Mouse (Mus musculus) E14TG2a.4 (cell line): ENCODE data around the gene Cend1.
A peak's percentile ranks its signal among the peaks of the same experiment; 100 is the strongest.

ENCODE experiments used
- H3K27me3 ChIP-seq: 2 replicates; pipeline ENCODE4 v1.6.1; 2014; ENCODE audit warnings: low read length, control low read depth; ENCODE audit not compliant: insufficient read depth
- H3K36me3 ChIP-seq: 2 replicates; pipeline ENCODE4 v1.6.1; 2014; ENCODE audit warnings: low read length, control low read depth; ENCODE audit not compliant: insufficient read depth
- H3K4me1 ChIP-seq: replicated peaks from 2 replicates; pipeline ENCODE4 v1.6.1; 2014; ENCODE audit warnings: low read depth, low read length, control low read depth
- H3K4me3 ChIP-seq: replicated peaks from 2 replicates; pipeline ENCODE4 v1.5.1; 2014; ENCODE audit warnings: mild to moderate bottlenecking, low read length
- H3K9me3 ChIP-seq: 2 replicates; pipeline ENCODE4 v1.6.1; 2014; ENCODE audit warnings: low read length, control low read depth
- CTCF ChIP-seq: conservative IDR thresholded peaks from 2 replicates; pipeline ENCODE4 v1.5.1; 2014; ENCODE audit warnings: low read length
- NANOG ChIP-seq: IDR thresholded peaks from 2 replicates; pipeline ENCODE4 v1.6.1; 2014; ENCODE audit warnings: borderline replicate concordance, low read length, mixed read lengths
- POU5F1 ChIP-seq: IDR thresholded peaks from 2 replicates; pipeline ENCODE4 v1.6.1; 2014; ENCODE audit warnings: low read length, borderline replicate concordance

The Cend1 gene

GRCm38 (mm10) chr7:141472763-141473162 lies 43.5 kb upstream of the Cend1 start:
- TF ChIP-seq POU5F1 (no peak), NANOG (no peak), CTCF (no peak)
- Histone ChIP-seq H3K36me3 (peaks cover 49% of the 10 kb centered on the region), H3K27me3 (peaks cover 14% of the 10 kb centered on the region), H3K9me3 (no peaks in the 10 kb centered on the region), H3K4me3 (0 out of 2 replicates have a peak overlapping the region, but pooled peaks have one; percentile 96), H3K4me1 (peaks cover 85% of the 10 kb centered on the region)

- Histone ChIP-seq H3K36me3 (peaks cover 49% of the 10 kb centered on the region), H3K9me3 (no peaks in the 10 kb centered on the region), H3K4me1 (peaks cover 84% of the 10 kb centered on the region), H3K27me3 (peaks cover 10% of the 10 kb centered on the region), H3K4me3 (no peak overlapping the region)
- TF ChIP-seq POU5F1 (no peak), NANOG (no peak), CTCF (no peak)
These were observed 42.9 kb upstream of the Cend1 start for GRCm38 (mm10) chr7:141472226-141472625.

- Histone ChIP-seq H3K27me3 (peaks cover 9% of the 10 kb centered on the region), H3K36me3 (peaks cover 49% of the 10 kb centered on the region), H3K9me3 (no peaks in the 10 kb centered on the region), H3K4me1 (peaks cover 83% of the 10 kb centered on the region), H3K4me3 (no peak overlapping the region)
- TF ChIP-seq CTCF (no peak), NANOG (no peak), POU5F1 (no peak)
These were observed 41.9 kb upstream of the Cend1 start for GRCm38 (mm10) chr7:141471236-141471635.

GRCm38 (mm10) chr7:141470637-141470944 lies 41.3 kb upstream of the Cend1 start:
- Histone ChIP-seq H3K9me3 (no peaks in the 10 kb centered on the region), H3K4me1 (peaks cover 83% of the 10 kb centered on the region), H3K27me3 (peaks cover 10% of the 10 kb centered on the region), H3K36me3 (peaks cover 49% of the 10 kb centered on the region), H3K4me3 (peak overlapping the region; percentile 93)
- TF ChIP-seq POU5F1, result no peak
- no peak for TF ChIP-seq NANOG
- TF ChIP-seq CTCF, result no peak

GRCm38 (mm10) chr7:141469901-141470636 lies 40.8 kb upstream of the Cend1 start:
- peaks cover 88% of the 10 kb centered on the region for H3K4me1 ChIP-seq
- H3K4me3 ChIP-seq, result peak overlapping the region; percentile 93
- H3K27me3 ChIP-seq, result peaks cover 14% of the 10 kb centered on the region
- peaks cover 49% of the 10 kb centered on the region for H3K36me3 ChIP-seq
- TF ChIP-seq POU5F1 (no peak), CTCF (no peak)
- H3K9me3 ChIP-seq, result no peaks in the 10 kb centered on the region

- Histone ChIP-seq H3K9me3 (no peaks in the 10 kb centered on the region), H3K4me1 (peaks cover 95% of the 10 kb centered on the region), H3K36me3 (peaks cover 49% of the 10 kb centered on the region), H3K4me3 (peak overlapping the region; percentile 93), H3K27me3 (peaks cover 21% of the 10 kb centered on the region)
- TF ChIP-seq POU5F1 (no peak), NANOG (no peak), CTCF (no peak)
These were observed 40.1 kb upstream of the Cend1 start for GRCm38 (mm10) chr7:141469352-141469751.

GRCm38 (mm10) chr7:141468522-141469211 lies 39.4 kb upstream of the Cend1 start:
- Histone ChIP-seq H3K4me3 (peak overlapping the region; percentile 93), H3K27me3 (peaks cover 28% of the 10 kb centered on the region), H3K9me3 (no peaks in the 10 kb centered on the region), H3K36me3 (peaks cover 47% of the 10 kb centered on the region), H3K4me1 (peaks cover 95% of the 10 kb centered on the region)
- TF ChIP-seq POU5F1, result no peak
- TF ChIP-seq CTCF, result peak; percentile 22; the same call in 1 of the 2 replicates

GRCm38 (mm10) chr7:141468164-141468521 lies 38.9 kb upstream of the Cend1 start:
- H3K36me3 ChIP-seq, result peaks cover 41% of the 10 kb centered on the region
- peaks cover 95% of the 10 kb centered on the region for H3K4me1 ChIP-seq
- no peak for TF ChIP-seq CTCF
- no peak for TF ChIP-seq NANOG
- no peak for TF ChIP-seq POU5F1

More at GRCm38 (mm10) chr7:141468164-141468521, 38.9 kb upstream of the Cend1 start:
- Histone ChIP-seq H3K4me3 (peak overlapping the region; percentile 93), H3K9me3 (no peaks in the 10 kb centered on the region), H3K27me3 (peaks cover 33% of the 10 kb centered on the region)
